Mouse (Mus musculus) thymus, adult 2 months (tissue): ENCODE results near the gene Klf2.

Experiments
- CTCF ChIP-seq: fragments of 200-500 bp; IDR thresholded peaks from 2 replicates; pipeline ENCODE4 v1.5.1; 2012; ENCODE audit warnings: mild to moderate bottlenecking, control low read depth, low read length, moderate library complexity, borderline replicate concordance; ENCODE audit not compliant: control insufficient read depth, poor library complexity, insufficient read depth; ENCODE audit errors: extremely low read depth
- POLR2A ChIP-seq: fragments of 200-500 bp; IDR thresholded peaks from 2 replicates; pipeline ENCODE4 v1.6.1; 2012; ENCODE audit warnings: mild to moderate bottlenecking, low read length, control low read depth, moderate library complexity; ENCODE audit not compliant: control insufficient read depth, poor library complexity, insufficient read depth; ENCODE audit errors: extremely low read depth

DNA sequence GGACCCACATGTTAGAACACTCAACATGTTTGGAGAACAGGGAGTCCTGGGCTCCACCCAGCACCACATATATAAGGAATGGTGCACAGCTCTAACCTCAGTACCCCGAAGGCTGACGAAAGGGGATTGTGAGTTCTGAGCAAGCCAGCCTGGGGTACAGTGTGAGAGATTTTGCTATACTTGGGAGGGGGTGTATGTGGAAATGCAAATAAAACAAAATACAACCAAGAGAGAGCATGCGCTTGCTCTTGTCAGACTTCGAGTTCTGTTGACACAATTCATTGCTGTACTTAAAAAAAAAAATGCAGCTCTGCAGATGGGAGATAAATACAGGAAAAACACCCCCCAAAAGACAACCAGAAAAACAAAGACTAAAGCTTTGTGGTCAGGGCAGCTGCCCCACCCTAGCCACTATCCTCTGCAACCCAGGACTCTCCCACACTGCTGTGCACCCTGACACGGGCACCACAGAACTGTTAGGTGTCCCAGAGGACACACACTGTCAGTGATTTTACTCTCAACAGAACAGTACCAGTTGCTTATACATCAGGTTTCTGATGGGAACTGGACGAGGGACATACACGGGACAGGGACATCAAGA, 32.7 kb downstream of the Klf2 start:
- TF ChIP-seq POLR2A (no peak), CTCF (no peak)
